Mouse (Mus musculus) liver, adult 2 months (tissue): ENCODE measurements around the gene Tmprss6.

Experiments
- CTCF ChIP-seq: fragments of 200-500 bp; IDR thresholded peaks from 2 replicates; pipeline ENCODE4 v1.5.1; 2011; ENCODE audit warnings: low read depth, low read length, control low read depth
- POLR2A ChIP-seq: fragments of 200-500 bp; IDR thresholded peaks from 2 replicates; pipeline ENCODE4 v1.6.1; 2011; ENCODE audit warnings: low read length, control low read depth; ENCODE audit not compliant: insufficient read depth; ENCODE audit errors: extremely low read depth

DNA sequence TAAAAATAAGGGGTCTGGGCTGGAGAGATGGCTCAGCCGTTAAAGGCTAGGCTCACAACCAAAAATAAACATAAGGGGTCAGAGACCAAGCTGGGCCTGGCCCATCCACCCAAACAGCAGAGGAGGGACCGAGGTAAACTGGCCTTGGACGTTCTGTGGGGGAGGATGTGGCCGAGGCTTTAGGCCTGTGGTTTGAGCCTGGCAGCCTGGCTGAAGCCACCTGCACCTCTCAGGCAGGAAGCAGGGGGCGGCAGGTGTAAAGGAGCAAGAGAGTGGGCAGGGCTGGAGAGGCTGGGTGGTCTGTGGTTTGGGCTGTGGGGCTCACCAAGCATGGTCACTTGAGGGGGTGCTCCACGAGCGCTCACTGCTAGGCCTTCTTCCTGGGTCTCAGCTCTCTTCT lies 43.5 kb upstream of the Tmprss6 start:
- TF ChIP-seq CTCF (no peak), POLR2A (no peak)
